Mouse (Mus musculus) olfactory bulb, adult 2 months (tissue): ENCODE measurements around the gene Fbxw11. TPM values are rescaled to one million over a fixed set of nuclear protein-coding genes. Genes with fewer than 3 reads are reported as not detected.

Experiments used
- H3K27ac ChIP-seq: fragments of 200-500 bp; 2 replicates; pipeline ENCODE4 v1.5.1; 2012; ENCODE audit warnings: low read depth, low read length; ENCODE audit not compliant: insufficient read depth
- H3K4me1 ChIP-seq: fragments of 200-500 bp; 2 replicates; pipeline ENCODE4 v1.6.1; 2012; ENCODE audit warnings: low read length; ENCODE audit not compliant: control insufficient read depth, insufficient read depth
- H3K4me3 ChIP-seq: fragments of 200-500 bp; 2 replicates; pipeline ENCODE4 v1.5.1; 2012; ENCODE audit warnings: mild to moderate bottlenecking, low read depth, low read length, moderate library complexity; ENCODE audit not compliant: insufficient read depth
- CTCF ChIP-seq: fragments of 200-500 bp; IDR thresholded peaks from 2 replicates; pipeline ENCODE4 v1.5.1; 2012; ENCODE audit warnings: low read depth, mild to moderate bottlenecking, low read length, moderate library complexity; ENCODE audit not compliant: insufficient read depth
- POLR2A ChIP-seq: fragments of 200-500 bp; IDR thresholded peaks from 2 replicates; pipeline ENCODE4 v1.6.1; 2012; ENCODE audit warnings: mild to moderate bottlenecking, low read depth, low read length, moderate library complexity; ENCODE audit not compliant: insufficient read depth
- WGBS: fragments of 180-500 bp; shearing (Covaris S2); methylation state at CpG from one replicate; pipeline ENCODE4 v1.1.7; 2018; 5-methylcytosine and 5-hydroxymethylcytosine counted together
- polyA plus RNA-seq: library from polyadenylated mRNA; stranded (reverse); fragments of >200 nt; gene quantifications from 2 replicates; pipeline ENCODE4 v1.2.4, GENCODE M21; 2012; ENCODE audit warnings: low replicate concordance; ENCODE audit not compliant: missing spikeins, insufficient read depth, insufficient read length

The Fbxw11 gene
- polyA plus RNA-seq, 1 experiment: not detected

DNA sequence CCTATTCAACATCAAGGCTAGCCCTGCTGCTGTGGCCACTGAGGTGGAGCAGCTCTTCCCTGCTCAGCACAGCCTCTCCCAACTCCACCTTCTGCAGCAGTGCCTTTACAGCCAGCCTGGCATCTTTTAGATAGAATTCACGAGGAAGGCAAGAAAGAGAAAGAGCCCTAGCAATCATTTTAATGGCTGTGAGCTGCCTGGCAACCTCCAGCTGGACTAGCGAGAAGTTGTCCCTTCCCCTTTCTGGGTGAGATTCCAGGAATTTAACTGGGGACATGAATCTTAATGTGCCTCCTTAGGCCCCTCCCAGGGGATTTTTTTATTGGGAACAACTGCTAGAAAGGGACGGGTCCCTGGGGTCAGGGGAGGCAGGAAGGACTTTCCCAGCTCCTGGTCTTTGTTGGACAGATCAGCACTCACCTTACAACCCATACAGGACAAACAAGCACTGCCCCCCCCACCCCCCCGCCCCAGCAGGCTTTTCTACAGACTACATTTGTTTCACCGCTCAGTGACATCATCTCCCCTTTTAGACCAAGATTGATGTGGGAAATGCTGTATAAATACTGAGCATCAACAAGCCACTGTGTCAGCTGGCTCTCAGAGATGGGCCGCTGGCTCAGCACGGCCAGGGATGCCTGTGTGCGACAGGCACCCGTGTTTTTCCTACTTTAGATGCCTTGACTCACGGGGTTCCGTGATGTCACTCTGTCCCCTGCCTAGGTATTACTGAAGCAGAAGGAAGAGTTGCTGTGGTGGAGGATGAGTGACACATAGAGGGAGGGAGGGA is 138.4 kb downstream of the Fbxw11 start:
- WGBS: 26% methylated on average over 11 of the region's 11 CpGs
- Histone ChIP-seq H3K27ac (no peak overlapping the region), H3K4me3 (no peak overlapping the region), H3K4me1 (no peaks in the 10 kb centered on the region)
- TF ChIP-seq CTCF (no peak), POLR2A (no peak)

- Histone ChIP-seq H3K4me3 (no peak overlapping the region), H3K27ac (no peak overlapping the region), H3K4me1 (no peaks in the 10 kb centered on the region)
- TF ChIP-seq POLR2A: no peak
- TF ChIP-seq CTCF: no peak
- 22% methylated on average over 2 of the region's 2 CpGs for WGBS
These were observed 139.3 kb downstream of the Fbxw11 start for GRCm38 (mm10) chr11:32781633-32782404.

GRCm38 (mm10) chr11:32782724-32783123 is 140.2 kb downstream of the Fbxw11 start:
- Histone ChIP-seq H3K27ac (no peak overlapping the region), H3K4me3 (no peak overlapping the region), H3K4me1 (no peaks in the 10 kb centered on the region)
- 79% methylated on average over 3 of the region's 3 CpGs for WGBS
- no peak for TF ChIP-seq CTCF
- TF ChIP-seq POLR2A: no peak

- 92% methylated on average over 6 of the region's 6 CpGs for WGBS
- TF ChIP-seq CTCF: no peak
- TF ChIP-seq POLR2A: no peak
- no peak overlapping the region for H3K27ac ChIP-seq
- no peaks in the 10 kb centered on the region for H3K4me1 ChIP-seq
- H3K4me3 ChIP-seq: no peak overlapping the region
These were observed 143.1 kb downstream of the Fbxw11 start for GRCm38 (mm10) chr11:32785591-32786147.

GRCm38 (mm10) chr11:32786201-32786600 is 143.7 kb downstream of the Fbxw11 start:
- Histone ChIP-seq H3K4me1 (no peaks in the 10 kb centered on the region), H3K4me3 (no peak overlapping the region), H3K27ac (no peak overlapping the region)
- TF ChIP-seq POLR2A (no peak), CTCF (no peak)
- 95% methylated on average over 5 of the region's 5 CpGs for WGBS

DNA sequence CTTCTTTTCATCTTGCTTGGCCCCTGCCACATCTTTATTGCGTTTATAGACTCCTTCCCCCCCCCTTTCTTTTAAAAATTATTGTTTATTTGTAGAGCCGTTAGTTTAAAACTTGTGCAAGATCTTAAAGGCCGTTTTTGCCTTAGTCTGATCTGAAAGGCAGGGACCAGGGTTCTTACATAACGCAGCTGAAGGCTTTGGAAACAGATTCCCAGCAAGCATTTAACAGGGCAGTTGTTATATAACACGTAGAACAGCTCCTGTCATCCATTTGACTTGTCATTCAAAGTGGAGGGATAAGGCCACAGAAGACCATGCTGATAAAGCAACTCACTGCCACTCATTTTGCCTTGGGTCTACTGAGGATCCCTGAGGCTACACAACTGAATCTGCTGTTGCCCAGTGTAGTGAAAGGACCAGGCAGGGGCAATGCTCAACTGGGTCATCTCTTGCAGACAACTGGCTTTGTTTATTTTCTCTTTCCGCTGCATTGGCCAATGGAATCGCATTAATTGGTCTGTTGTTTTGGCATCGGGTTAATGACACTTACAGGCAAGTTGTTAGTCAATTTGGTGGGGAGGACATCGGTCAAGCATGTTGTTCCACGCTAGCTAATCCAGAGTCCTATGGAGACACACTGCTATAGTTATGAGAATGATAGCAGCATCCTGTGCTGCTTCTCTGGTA is 152.4 kb downstream of the Fbxw11 start:
- 65% methylated on average over 10 of the region's 10 CpGs for WGBS
- Histone ChIP-seq H3K4me1 (no peaks in the 10 kb centered on the region), H3K27ac (no peak overlapping the region), H3K4me3 (no peak overlapping the region)
- TF ChIP-seq POLR2A (no peak), CTCF (no peak)

Other genes with a start within 250 kb of the Fbxw11 start
- not detected in 2 replicates for gene Ubtd2, start 187.4 kb upstream of the Fbxw11 start, polyA plus RNA-seq
- gene Efcab9, start 110.6 kb upstream of the Fbxw11 start, polyA plus RNA-seq: not detected in 2 replicates
- not detected in 2 replicates for gene Stk10, start 109.4 kb upstream of the Fbxw11 start, polyA plus RNA-seq
- gene Smim23, start 181.9 kb downstream of the Fbxw11 start, polyA plus RNA-seq: not detected in 2 replicates